In genomic region chr2:160959901-160960300, GRCm38 (mm10) we compare ENCODE assay signal across 18 mouse cellular contexts. TPM values are rescaled to one million over a fixed set of nuclear protein-coding genes. Genes with fewer than 3 reads are reported as not detected.
"Had no signal": no experiment of that assay in that cellular context is flagged by ENCODE, and none has a peak within 500 bp of the region (broad histone marks: within the 10 kb centered on the region; RNA-seq: fewer than 3 reads in every experiment).

No protein-coding gene starts in this region.

- ATAC-seq: liver, embryonic 12.5 days; midbrain, embryonic 15.5 days had no signal

- H3K9ac ChIP-seq: limb, embryonic 15.5 days; liver, embryonic 12.5 days; lung, embryonic 14.5 days; midbrain, embryonic 15.5 days; neural tube, embryonic 12.5 days had no signal

- H3K4me2 ChIP-seq: limb, embryonic 15.5 days; liver, embryonic 12.5 days; lung, embryonic 14.5 days; midbrain, embryonic 15.5 days; neural tube, embryonic 12.5 days had no signal

- DNase-seq: kidney, postnatal 36 days; layer of hippocampus, adult 9-11 months; layer of hippocampus, postnatal 36 days; lung, embryonic 14.5 days; lung, postnatal 10 days; lung, postnatal 4 days; spleen, adult 18-20 months; thymus, adult 2 months; thymus, postnatal 25 days had no signal

- H3K4me1 ChIP-seq: liver, embryonic 12.5 days; midbrain, embryonic 10.5 days; midbrain, embryonic 15.5 days; neural tube, embryonic 12.5 days had no signal

- H3K27ac ChIP-seq: kidney, postnatal 0 days; limb, embryonic 15.5 days; liver, embryonic 12.5 days; midbrain, embryonic 10.5 days; midbrain, embryonic 15.5 days; neural tube, embryonic 12.5 days had no signal

- H3K4me3 ChIP-seq: limb, embryonic 15.5 days; liver, embryonic 12.5 days; midbrain, embryonic 10.5 days; midbrain, embryonic 15.5 days; neural tube, embryonic 12.5 days had no signal

- H3K9me3 ChIP-seq: limb, embryonic 15.5 days; liver, embryonic 12.5 days; midbrain, embryonic 10.5 days; midbrain, embryonic 15.5 days; neural tube, embryonic 12.5 days had no signal

- H3K27me3 ChIP-seq: limb, embryonic 15.5 days; liver, embryonic 12.5 days; midbrain, embryonic 15.5 days; neural tube, embryonic 12.5 days had no signal

RNA-seq across cellular contexts. Expression of gene Emilin3, which starts 47.8 kb away (rescaled TPM):
- total RNA-seq: megakaryocyte, adult 5-6 weeks; monocyte, adult 5-6 weeks; neutrophil, adult 5-6 weeks had no signal
